Mouse (Mus musculus) thymus, adult 2 months (tissue): ENCODE measurements around the gene St6galnac6. TPM values are rescaled to one million over a fixed set of nuclear protein-coding genes. Genes with fewer than 3 reads are reported as not detected.

Experiments
- DNase-seq: peaks from one replicate; pipeline ENCODE4 v3.0.0; 2021
- H3K27ac ChIP-seq: fragments of 200-500 bp; 2 replicates; pipeline ENCODE4 v1.5.1; 2012; ENCODE audit warnings: low read length, control low read depth; ENCODE audit not compliant: control insufficient read depth, insufficient read depth
- H3K27me3 ChIP-seq: fragments of 200-500 bp; 2 replicates; pipeline ENCODE4 v1.6.1; 2012; ENCODE audit warnings: mild to moderate bottlenecking, low read length, moderate library complexity, mixed read lengths; ENCODE audit not compliant: control insufficient read depth, insufficient read depth
- H3K36me3 ChIP-seq: fragments of 200-500 bp; 2 replicates; pipeline ENCODE4 v1.6.1; 2012; ENCODE audit warnings: mild to moderate bottlenecking, low read length, moderate library complexity; ENCODE audit not compliant: control insufficient read depth, insufficient read depth
- H3K4me1 ChIP-seq: fragments of 200-500 bp; replicated peaks from 2 replicates; pipeline ENCODE4 v1.6.1; 2012; ENCODE audit warnings: low read length; ENCODE audit not compliant: control insufficient read depth, insufficient read depth
- H3K4me3 ChIP-seq: fragments of 200-500 bp; 2 replicates; pipeline ENCODE4 v1.5.1; 2012; ENCODE audit warnings: mild to moderate bottlenecking, low read length, control low read depth, moderate library complexity; ENCODE audit not compliant: control insufficient read depth, insufficient read depth
- CTCF ChIP-seq: fragments of 200-500 bp; IDR thresholded peaks from 2 replicates; pipeline ENCODE4 v1.5.1; 2012; ENCODE audit warnings: mild to moderate bottlenecking, control low read depth, low read length, moderate library complexity, borderline replicate concordance; ENCODE audit not compliant: control insufficient read depth, poor library complexity, insufficient read depth; ENCODE audit errors: extremely low read depth
- POLR2A ChIP-seq: fragments of 200-500 bp; IDR thresholded peaks from 2 replicates; pipeline ENCODE4 v1.6.1; 2012; ENCODE audit warnings: mild to moderate bottlenecking, low read length, control low read depth, moderate library complexity; ENCODE audit not compliant: control insufficient read depth, poor library complexity, insufficient read depth; ENCODE audit errors: extremely low read depth
- WGBS: fragments of 180-500 bp; shearing (Covaris S2); methylation state at CpG from one replicate; pipeline ENCODE4 v1.1.7; 2018; 5-methylcytosine and 5-hydroxymethylcytosine counted together
- polyA plus RNA-seq: library from polyadenylated mRNA; depleted of rRNA; stranded (reverse); fragments of >200 nt; gene quantifications from 2 replicates; pipeline ENCODE4 v1.2.3, GENCODE M21; 2012; rRNA removed

St6galnac6 gene
- 18.1 and 25.9 TPM in 2 replicates for polyA plus RNA-seq

GRCm38 (mm10) chr2:32599409-32599808 is at the start of gene St6galnac6:
Gene St6galnac6 (plus strand): TSS chr2:32599709.
- H3K36me3 ChIP-seq: no peaks in the 10 kb centered on the region
- peaks cover 6% of the 10 kb centered on the region for H3K4me1 ChIP-seq
- no peak for DNase-seq
- 90% methylated on average over 3 of the region's 3 CpGs for WGBS
- H3K27me3 ChIP-seq: no peaks in the 10 kb centered on the region
- TF ChIP-seq POLR2A (no peak), CTCF (no peak)
- no peak within 1 kb of the TSS for H3K4me3 ChIP-seq
- no peak within 1 kb of the TSS for H3K27ac ChIP-seq

GRCm38 (mm10) chr2:32549764-32550163 is 49.7 kb upstream of the St6galnac6 start:
- H3K4me1 ChIP-seq: peaks cover 27% of the 10 kb centered on the region
- no peaks in the 10 kb centered on the region for H3K27me3 ChIP-seq
- H3K27ac ChIP-seq: no peak overlapping the region
- WGBS: 43% methylated on average over 6 of the region's 6 CpGs
- no peak for DNase-seq
- H3K36me3 ChIP-seq: no peaks in the 10 kb centered on the region
- H3K4me3 ChIP-seq: no peak overlapping the region
- TF ChIP-seq CTCF: no peak
- TF ChIP-seq POLR2A: no peak

- no peaks in the 10 kb centered on the region for H3K27me3 ChIP-seq
- no peak for DNase-seq
- H3K27ac ChIP-seq: no peak overlapping the region
- no peaks in the 10 kb centered on the region for H3K36me3 ChIP-seq
- WGBS: 95% methylated on average over 5 of the region's 5 CpGs
- H3K4me1 ChIP-seq: peaks cover 42% of the 10 kb centered on the region
- TF ChIP-seq CTCF (no peak), POLR2A (no peak)
- H3K4me3 ChIP-seq: no peak overlapping the region
Observed at GRCm38 (mm10) chr2:32551236-32551635, 48.3 kb upstream of the St6galnac6 start.

GRCm38 (mm10) chr2:32553592-32554148 is 45.8 kb upstream of the St6galnac6 start:
- no peak for TF ChIP-seq CTCF
- no peak for DNase-seq
- H3K27me3 ChIP-seq: no peaks in the 10 kb centered on the region
- H3K4me3 ChIP-seq: 0 out of 2 replicates have a peak overlapping the region, but pooled peaks have one; percentile 13
- no peaks in the 10 kb centered on the region for H3K36me3 ChIP-seq
- H3K4me1 ChIP-seq: peaks cover 53% of the 10 kb centered on the region
- 10% methylated on average over 7 of the region's 7 CpGs for WGBS
- H3K27ac ChIP-seq: peak overlapping the region; percentile 80

- Histone ChIP-seq H3K4me3 (no peak overlapping the region), H3K4me1 (peaks cover 49% of the 10 kb centered on the region), H3K36me3 (no peaks in the 10 kb centered on the region), H3K27ac (peak overlapping the region; percentile 59), H3K27me3 (no peaks in the 10 kb centered on the region)
- 0 out of 2 replicates have a peak, but pooled peaks have one; percentile 28 for TF ChIP-seq CTCF
- TF ChIP-seq POLR2A: no peak
- no peak for DNase-seq
- 74% methylated on average over 4 of the region's 4 CpGs for WGBS
Observed at GRCm38 (mm10) chr2:32555484-32555883, 44.0 kb upstream of the St6galnac6 start.

- H3K4me1 ChIP-seq: peaks cover 49% of the 10 kb centered on the region
- no peak overlapping the region for H3K4me3 ChIP-seq
- H3K27ac ChIP-seq: peak overlapping the region; percentile 70
- WGBS: 26% methylated on average over 7 of the region's 7 CpGs
- peak; percentile 44 for DNase-seq
- TF ChIP-seq CTCF (no peak), POLR2A (no peak)
- no peaks in the 10 kb centered on the region for H3K27me3 ChIP-seq
- H3K36me3 ChIP-seq: no peaks in the 10 kb centered on the region
Observed at GRCm38 (mm10) chr2:32556019-32556418, 43.5 kb upstream of the St6galnac6 start.

GRCm38 (mm10) chr2:32559570-32559969 is 39.9 kb upstream of the St6galnac6 start:
- H3K4me1 ChIP-seq: peaks cover 34% of the 10 kb centered on the region
- DNase-seq: no peak
- no peaks in the 10 kb centered on the region for H3K27me3 ChIP-seq
- 95% methylated on average over 5 of the region's 5 CpGs for WGBS
- H3K36me3 ChIP-seq: peaks cover 6% of the 10 kb centered on the region; the same call in 1 of the 2 replicates
- TF ChIP-seq CTCF: no peak
- no peak for TF ChIP-seq POLR2A
- H3K4me3 ChIP-seq: no peak overlapping the region
- no peak overlapping the region for H3K27ac ChIP-seq
